8 mouse cellular contexts compared by ENCODE assay signal in the genomic region with DNA sequence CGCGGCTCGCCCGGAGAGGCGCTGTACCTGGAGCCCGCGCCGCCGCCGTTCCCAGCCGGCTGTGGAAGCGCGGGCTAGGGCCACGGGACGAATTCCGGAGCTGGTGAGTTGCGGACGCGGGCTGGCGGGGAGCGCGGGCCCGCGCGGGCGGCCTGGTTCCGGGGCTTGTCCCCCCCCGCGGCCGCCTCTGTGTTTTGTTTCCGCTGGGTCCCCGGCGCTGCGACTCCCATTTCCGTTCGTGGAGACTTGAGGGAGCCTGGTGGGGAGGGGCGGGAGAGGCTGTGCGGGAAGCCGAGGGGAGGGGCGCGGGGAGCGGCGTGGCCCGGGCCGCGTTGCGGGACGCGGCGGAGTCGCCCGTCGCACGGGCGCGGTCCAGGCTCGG. TPM values are rescaled to one million over a fixed set of nuclear protein-coding genes. Genes with fewer than 3 reads are reported as not detected.
A peak's percentile ranks its signal among the peaks of the same experiment; 100 is the strongest.
DNase-seq lines count a peak whose midpoint lies in the region; ATAC-seq and TF ChIP-seq lines count a peak whose summit lies in the region.

A gene (minus strand): TSS at position 185 of the 382 bp plus-strand sequence.

- peaks cover 16% of the 10 kb centered on the region for H3K4me1 ChIP-seq in liver, postnatal 0 days (ENCODE audit: insufficient read depth)
- peaks cover 37% of the 10 kb centered on the region for H3K4me1 ChIP-seq in neural tube, embryonic 15.5 days

- TF ChIP-seq EP300 in liver, postnatal 0 days (IDR thresholded peaks at IDR 0.05; ENCODE audit: low read depth) = no peak

- H3K27ac ChIP-seq in liver, postnatal 0 days (ENCODE audit: low read depth) = peak within 1 kb of the TSS; percentile 98
- H3K27ac ChIP-seq in neural tube, embryonic 15.5 days (replicated peaks) = peak within 1 kb of the TSS; percentile 98

- H3K27me3 ChIP-seq in liver, postnatal 0 days (ENCODE audit: insufficient read depth, low read length) = no peaks in the 10 kb centered on the region
- H3K27me3 ChIP-seq in neural tube, embryonic 15.5 days (replicated peaks) = no peaks in the 10 kb centered on the region

- H3K9ac ChIP-seq in liver, postnatal 0 days (replicated peaks) = peak within 1 kb of the TSS; percentile 99
- H3K9ac ChIP-seq in neural tube, embryonic 15.5 days (replicated peaks) = peak within 1 kb of the TSS; percentile 98

- peak within 1 kb of the TSS; percentile 98 for H3K4me3 ChIP-seq in liver, postnatal 0 days (ENCODE audit: low read depth, low read length)
- H3K4me3 ChIP-seq in neural tube, embryonic 15.5 days (replicated peaks) = peak within 1 kb of the TSS; percentile 100

- 1% methylated on average over 22 of the region's 57 CpGs for WGBS in liver, postnatal 0 days (ENCODE audit: insufficient replicate concordance)
- WGBS in neural tube, embryonic 15.5 days = under 1% methylated on average over 33 of the region's 57 CpGs

- intact Hi-C loops in heart, postnatal 36 days (cut with DNase I) = loop anchor here (1.0 kb wide), 1 partner anchor 61 kb away; a partner anchor contains a TSS

- TF ChIP-seq CTCF in liver, postnatal 0 days (IDR thresholded peaks at IDR 0.05; ENCODE audit: low read depth) = no peak

- peak; percentile 19 for ATAC-seq in liver, postnatal 0 days
- ATAC-seq in neural tube, embryonic 15.5 days (ENCODE audit: low FRiP score) = peak; percentile 86

- peak; percentile 65 for DNase-seq in MN1 (ENCODE audit: low spot score)
- DNase-seq in cerebellum, adult 8-10 months = peak; percentile 84
- DNase-seq in forelimb bud, embryonic 11.5 days (ENCODE audit: low read depth, low spot score) = peak; percentile 57
- peak; percentile 79 to 88 for DNase-seq in heart, postnatal 36 days
- peak; percentile 81 to 90 for DNase-seq in layer of hippocampus, adult 18-20 months (ENCODE audit: low spot score in 2 of 2)
- peak; percentile 81 for DNase-seq in liver, postnatal 0 days
- peak; percentile 83 for DNase-seq in thymus, postnatal 25 days

- H3K36me3 ChIP-seq in liver, postnatal 0 days (replicated peaks; ENCODE audit: insufficient read depth, low read length) = peaks cover 31% of the 10 kb centered on the region
- H3K36me3 ChIP-seq in neural tube, embryonic 15.5 days = peaks cover 15% of the 10 kb centered on the region

- peak within 1 kb of the TSS; percentile 82 for H3K4me2 ChIP-seq in liver, postnatal 0 days (ENCODE audit: low read depth, low read length)
- peak within 1 kb of the TSS; percentile 80 for H3K4me2 ChIP-seq in neural tube, embryonic 15.5 days

- no peaks in the 10 kb centered on the region for H3K9me3 ChIP-seq in liver, postnatal 0 days (ENCODE audit: low read length)
- H3K9me3 ChIP-seq in neural tube, embryonic 15.5 days (replicated peaks) = no peaks in the 10 kb centered on the region

RNA-seq across cellular contexts. Expression of the gene that starts here (rescaled TPM):
- 1,000 to 10,000 TPM; 1,830 to 1,915 TPM for total RNA-seq in heart, postnatal 36 days (2021)
- 100 to 1,000 TPM; 346 to 363 TPM for total RNA-seq in layer of hippocampus, adult 18-20 months (2021)
- 805 and 808 TPM in 2 replicates for polyA plus RNA-seq in liver, postnatal 0 days (2015; fragmentation: Nextera tagmentation; extraction: Ambion mirVana)
- 846 and 888 TPM in 2 replicates for polyA plus RNA-seq in neural tube, embryonic 15.5 days (2015; fragmentation: Nextera tagmentation; extraction: Ambion mirVana)

Comparison
In these comparisons a context has a peak if more than half of its experiments do, and no peak if none do; other contexts are left out.
1. Peak in every context shown above with its lines: DNase-seq, ATAC-seq, H3K4me3 ChIP-seq and H3K27ac ChIP-seq.
2. RNA of the gene that starts here (total RNA-seq): 1,830 to 1,915 TPM in heart, postnatal 36 days; 346 to 363 TPM in layer of hippocampus, adult 18-20 months; every median in the first group is over 4 times any median in the second.